Mouse (Mus musculus): ENCODE data around the gene Ggcx.
"Not testable (repeated sequence)": the region's sequence is repeated elsewhere in the genome, so short reads cannot be mapped to it uniquely, and the experiment has no call there.

Ggcx gene

DNA sequence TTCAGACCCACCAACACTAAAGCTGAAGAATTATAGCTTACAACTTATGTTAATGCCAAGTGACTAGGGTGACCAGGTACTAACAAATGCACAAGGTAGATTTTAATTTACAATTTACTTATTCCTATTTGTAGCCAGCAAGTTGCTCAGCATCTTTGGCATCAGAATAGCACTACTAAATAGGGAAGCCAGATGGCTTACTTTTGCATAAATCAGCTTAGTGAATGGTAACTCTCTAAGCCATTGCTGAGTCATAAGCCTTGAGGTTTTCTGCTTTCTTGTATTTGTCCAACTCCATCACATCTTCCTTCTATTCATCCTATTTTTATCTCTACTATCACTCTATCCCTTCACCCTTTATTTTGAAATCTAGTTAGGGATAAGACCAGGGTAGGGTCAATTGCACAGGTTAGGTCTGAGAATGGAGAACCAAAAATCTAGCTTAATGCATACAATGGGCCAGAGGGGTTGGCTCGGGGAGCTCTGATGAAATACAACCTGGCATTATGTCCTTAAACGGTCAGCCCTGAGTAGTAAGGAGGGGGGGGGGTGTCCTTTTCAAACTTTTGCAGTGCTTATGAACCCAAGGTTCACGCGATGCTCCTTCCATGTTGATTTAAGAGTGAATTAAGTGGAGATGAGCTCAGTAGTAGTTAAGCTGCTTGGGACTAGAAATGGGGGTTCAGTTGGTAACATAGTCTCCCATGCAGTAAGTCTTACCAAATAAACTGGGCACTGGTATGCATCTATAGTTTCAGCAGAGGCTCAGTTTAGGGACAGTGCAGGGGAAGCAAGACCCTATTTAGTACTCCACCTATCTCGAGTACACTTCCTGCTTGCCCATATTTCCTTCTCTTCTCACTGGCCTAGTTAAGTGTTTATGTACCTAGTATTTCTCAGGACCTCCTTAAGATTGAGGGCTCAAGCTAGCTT lies 17.1 kb downstream of the Ggcx start:
- DNase-seq = peak in 1 of 2 experiments; percentile 45

DNA sequence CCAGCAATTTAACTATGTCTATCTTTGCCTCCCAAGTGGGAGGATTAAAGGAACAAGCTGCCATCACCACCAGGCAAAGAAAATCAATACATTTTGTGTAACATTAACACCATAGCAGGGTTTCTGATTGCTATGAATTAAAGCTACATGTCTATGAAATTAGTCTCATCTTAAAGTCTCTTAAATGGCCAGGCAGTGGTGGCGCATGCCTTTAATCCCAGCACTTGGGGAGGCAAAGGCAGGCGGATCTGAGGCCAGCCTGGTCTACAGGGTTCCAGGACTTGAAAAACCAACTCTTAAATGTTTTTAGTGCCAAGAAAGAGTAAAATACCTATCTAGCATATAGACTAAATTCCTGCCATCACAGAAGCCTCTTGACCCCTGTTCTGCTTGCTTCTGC lies 18.0 kb downstream of the Ggcx start:
- no peak for DNase-seq

DNA sequence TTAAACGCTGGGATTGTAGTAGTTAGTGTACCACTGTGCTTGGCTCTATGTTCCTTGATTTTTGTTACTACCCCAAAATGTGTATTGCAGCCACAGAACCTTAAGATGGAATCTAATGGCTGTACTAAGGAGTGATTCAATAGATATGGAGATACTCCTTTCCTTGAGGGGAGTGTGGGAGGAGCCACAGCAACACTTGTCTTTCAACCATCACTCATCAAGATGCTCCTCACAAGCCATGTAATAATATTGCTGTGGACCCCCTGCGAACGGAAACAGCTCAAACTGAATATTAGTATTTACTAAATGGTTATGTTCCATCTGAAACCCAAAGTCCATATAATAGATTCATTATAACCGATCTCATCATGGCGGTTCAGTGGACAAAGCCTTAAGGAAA lies 24.1 kb downstream of the Ggcx start:
- no peak for DNase-seq

DNA sequence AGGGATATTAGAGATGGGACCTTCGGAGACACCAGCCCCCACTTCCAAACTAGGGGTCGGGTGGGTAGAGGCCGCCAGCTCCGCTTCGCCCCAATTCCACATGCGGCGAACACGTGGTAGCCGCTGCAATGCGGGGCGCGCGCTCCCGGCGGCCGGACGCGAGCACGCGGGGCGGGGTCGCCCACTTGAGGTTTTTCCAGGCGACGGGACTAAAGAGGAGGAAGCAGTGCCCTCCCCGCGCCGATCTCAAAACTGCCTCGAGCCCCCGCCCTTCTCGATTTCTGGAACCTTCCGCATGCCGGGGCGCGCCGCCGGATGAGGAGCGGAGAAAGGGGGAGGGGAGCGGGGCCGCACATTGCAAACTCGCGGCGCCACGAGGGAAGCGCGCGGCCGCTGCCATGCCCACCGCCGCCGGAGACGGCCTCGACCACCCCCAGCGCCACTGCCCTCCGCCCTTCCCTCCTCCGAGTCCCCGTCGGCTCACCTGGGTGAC lies 24.8 kb downstream of the Ggcx start:
- DNase-seq = peak; percentile 92 to 95

DNA sequence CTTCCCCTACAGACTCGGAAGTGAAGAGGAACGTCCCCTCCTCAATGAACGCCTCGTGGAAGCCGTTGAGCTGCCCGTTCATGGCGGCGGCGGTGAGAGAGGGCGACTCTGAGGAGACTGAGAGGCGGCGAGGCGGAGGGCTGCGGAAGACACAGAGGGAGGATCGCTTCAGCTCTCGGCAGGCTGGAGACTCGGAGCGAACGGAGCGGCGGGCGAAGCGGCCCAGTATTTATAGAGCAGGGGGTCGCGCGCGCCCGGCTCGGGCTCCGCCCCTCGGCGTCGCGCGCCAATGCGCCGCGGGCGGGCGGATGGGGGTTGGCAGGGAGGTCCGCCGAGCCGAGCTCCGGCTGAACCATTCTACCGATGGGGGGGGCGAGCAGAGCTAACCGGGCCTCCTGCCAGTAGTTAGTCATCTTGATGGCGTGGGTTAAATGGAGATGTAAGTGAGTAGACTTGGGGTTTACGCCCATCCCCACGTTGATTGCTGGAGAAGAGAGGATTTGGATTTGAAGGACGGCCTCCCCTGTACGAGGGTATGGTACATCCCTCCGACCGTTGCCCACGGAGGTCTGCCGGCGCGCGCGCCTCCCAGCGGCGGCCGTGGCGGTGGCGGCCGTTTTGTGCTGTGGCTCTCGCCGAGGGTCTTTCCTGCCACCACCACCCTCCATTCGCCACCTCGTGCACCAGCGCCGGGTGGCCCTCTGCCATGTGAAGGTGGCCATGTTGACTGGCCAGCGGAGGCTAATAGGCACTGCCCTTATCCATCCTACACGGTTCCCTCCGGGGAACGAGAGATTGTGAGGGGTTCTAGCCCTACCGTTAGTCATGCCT lies 25.5 kb downstream of the Ggcx start, which contains the start of gene Mat2a:
Mat2a (minus strand) TSS at position 204 of the 831 bp plus-strand sequence.
- DNase-seq = peak; percentile 90 to 95

DNA sequence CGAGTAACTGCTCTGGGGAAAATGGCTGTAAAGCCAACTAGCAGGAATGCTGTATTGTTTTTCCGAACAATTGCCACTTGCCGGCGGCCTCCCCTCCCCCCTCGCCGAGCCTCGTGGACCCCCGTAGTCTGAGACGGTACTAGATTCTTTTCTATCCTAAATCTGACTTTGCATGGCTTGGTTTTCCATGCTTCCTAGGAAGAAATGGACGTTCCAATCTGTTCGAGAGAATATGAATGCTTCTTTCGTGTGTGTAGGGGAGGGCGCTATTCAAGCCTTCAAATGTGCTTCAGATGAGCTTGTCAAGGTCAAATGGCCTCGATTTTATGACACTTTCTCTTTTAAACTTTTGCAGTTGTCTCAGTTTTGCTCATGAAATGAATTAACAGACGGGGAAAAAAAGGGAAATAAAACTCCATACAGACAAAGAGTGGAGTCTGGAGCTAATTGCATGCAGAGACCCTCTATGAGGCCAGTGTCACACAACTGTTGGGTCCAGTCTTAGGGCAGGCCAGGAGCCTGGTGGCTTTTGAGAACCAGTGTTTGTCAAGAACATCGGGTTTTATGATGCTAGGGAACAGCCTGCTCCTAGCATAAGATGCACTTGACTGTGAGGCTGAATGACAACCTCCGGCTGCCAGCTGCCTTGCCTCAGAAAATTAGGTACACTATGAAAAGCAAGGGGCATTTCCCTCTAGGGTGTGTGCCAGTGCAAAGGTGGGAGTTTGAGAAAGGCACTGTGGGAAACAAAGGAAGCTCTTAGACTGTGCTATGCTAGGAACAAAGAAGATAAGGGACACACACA lies 26.3 kb downstream of the Ggcx start:
- peak in 1 of 2 experiments; percentile 42 for DNase-seq

DNA sequence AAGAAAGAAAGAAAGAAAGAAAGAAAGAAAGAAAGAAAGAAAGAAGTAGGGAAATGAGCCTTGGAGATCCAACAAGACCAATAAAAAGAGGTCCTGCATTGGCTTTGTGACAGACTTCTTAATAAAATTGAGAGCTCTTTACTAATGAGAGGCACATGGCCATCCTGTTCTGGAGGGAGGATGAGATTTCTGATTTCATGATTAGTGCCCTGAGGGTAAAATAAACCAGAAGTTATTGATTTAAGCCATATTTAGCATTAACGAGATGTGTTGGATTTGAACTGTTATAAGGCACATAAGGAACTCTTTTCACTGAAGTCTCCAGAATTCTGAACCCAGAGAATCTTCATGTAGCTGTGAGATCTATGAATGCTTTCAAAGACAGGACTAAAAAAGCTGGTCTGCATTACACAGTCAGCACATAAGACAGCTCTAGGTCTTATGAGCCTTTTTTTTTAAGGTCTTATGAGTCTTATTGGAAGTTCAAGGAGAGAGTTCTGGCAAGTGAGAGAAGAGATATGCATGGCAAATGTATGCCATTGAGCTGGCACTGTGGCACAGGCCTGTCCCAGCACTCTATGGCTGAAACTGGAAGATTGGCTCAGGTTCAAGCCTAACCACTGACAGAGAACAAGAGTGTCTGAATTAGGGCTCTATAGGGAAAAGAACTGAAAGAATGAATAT lies 29.0 kb downstream of the Ggcx start:
- DNase-seq = peak in 1 of 2 experiments; percentile 14

DNA sequence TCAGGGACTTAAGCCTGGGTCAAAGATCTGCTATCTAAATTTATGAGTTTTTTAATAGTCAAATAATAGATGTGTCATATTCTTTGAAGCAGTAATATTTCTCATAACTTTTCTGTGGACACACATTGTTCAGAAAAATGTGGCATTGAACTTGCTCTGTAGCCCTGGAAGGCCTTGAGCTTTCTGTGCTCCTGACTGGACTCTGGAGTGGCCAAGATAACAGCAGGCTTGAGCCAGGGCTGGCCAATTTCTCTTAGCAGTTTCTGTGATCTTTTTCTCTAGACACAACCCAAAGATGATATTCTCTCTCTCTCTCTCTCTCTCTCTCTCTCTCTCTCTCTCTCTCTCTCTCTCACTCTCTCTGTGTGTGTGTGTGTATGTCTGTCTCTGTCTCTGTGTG lies 30.9 kb downstream of the Ggcx start:
- peak in 1 of 2 experiments; percentile 5 for DNase-seq

DNA sequence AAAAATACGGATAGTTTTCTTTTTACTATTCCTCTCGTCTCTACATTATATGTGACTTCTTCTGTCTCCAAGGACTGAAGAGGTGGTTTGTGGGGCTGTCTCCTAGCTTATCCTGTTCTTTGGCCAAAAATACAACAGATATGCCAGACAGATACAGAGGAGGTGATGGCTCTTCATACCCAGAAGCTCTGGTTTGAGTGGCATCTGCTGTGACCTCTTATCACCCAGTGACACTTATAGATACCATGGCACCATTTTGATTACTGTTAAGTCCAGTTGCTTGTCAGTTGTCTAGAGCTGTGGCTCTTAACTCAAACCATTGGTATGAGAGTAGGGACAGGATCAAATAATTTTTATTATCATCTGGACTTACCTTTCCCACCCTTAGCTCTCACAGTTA lies 33.4 kb downstream of the Ggcx start:
- DNase-seq = no peak

DNA sequence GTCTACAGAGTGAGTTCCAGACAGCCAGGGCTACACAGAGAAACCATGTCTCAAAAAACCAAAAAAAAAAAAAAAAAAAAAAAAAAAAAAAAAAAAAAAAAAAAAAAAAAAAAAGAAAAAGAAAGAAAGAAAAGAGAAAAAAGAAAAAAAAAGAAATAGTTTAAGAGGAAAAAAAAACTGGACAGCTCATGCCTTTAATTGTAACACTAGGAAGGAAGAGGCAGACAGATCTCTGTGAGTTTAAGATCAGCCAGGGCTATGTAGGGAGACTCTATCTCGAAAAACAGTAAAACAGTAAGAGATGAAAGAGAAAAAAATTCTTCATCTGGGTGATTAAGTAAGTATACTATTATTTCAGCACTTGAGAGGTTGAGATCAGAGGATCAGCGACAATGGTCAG lies 37.7 kb downstream of the Ggcx start:
- DNase-seq = not testable (repeated sequence)

DNA sequence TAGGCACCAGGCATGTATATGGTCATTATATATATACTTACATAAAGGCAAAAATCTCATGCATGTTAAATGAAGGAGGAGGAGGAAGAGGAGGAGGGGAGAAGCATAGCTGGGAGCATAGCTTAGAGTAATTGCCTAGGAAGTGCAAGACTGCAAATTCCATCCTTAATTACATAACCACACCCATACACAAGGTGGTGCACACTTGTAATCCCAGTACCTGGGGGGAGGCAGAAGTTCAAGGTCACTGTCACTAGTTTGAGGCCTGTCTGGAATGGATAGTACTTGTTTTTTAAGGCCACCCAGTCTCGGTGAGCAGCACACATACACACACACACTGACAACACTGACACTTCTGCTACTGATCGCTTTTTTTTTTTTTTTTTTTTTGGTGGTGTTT lies 38.2 kb downstream of the Ggcx start:
- no peak for DNase-seq

DNA sequence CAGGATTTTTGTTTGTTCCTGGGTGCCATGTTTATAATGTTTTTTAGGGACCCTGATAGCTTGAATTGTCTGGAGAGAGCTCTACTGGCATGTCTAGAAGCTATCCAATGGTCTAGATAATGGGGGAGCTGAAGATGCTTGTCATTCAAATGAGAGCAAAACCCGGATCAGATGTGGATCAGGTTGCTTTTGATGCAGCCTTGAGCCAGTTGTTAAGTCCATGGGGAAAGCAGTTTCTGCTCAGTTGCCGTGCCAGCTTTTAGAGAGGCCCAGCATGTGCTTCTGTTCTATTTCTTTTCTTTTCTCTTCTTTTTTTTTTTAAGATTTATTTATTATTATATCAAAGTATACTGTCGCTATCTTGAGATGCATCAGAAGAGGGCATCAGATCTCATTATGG lies 39.5 kb downstream of the Ggcx start:
- no peak for DNase-seq

DNA sequence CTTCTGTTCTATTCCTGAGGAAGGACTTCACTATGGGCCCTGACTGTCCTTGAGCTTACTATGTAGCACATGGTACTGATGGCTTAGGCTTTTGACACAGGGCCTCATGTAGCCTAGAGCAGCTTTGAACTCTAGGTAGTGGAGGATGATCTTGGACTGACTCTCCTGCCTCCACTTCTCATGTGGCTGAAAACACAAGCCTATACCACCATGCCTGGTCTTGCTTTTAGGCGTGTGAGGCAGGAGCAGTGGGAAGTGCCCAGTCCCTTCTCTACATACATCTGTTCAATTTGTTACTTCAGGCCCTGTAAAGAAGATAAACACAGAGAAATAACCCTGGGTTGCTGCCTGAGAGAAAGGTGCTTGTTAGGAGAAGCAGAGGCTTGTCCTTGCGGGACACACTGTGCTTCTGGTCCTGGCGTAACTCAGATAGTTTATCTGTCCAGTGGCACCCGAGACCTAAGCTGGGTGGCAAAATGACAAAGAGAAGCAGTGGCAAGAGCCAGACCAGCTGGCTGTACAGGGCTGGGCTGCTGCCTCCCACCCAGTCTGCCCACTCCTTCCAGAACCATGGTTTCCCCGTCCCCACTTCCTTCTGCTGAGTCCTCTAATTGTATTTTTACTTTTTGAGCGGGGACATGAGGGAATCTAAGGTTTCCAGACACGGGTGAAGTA lies 40.1 kb downstream of the Ggcx start:
- DNase-seq = no peak

DNA sequence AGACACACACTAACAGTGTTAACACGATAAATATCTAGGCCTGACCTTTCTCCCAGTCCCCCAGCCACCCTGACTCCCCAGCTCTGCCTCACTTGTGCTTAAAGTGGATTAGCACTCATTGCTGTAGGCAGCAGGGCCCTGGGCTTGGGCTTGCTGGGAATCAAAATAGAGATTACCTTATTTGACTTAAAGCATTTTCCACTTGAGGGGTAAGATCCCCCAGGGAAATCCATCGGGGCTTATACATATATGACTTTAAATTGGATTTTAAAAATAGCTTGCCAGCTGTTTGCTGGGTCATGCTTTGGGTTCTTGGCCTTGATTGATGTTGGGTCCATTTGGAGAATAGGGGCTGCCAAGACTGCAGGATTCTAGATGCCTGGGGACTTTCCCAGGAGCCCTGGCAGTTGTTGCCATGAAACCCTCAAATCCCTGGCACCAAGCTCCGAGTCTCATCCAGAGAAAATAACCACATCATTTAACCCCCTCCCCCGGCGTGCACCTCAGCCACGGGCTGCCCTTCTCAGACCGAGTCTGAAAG lies 40.8 kb downstream of the Ggcx start:
- no peak for DNase-seq

DNA sequence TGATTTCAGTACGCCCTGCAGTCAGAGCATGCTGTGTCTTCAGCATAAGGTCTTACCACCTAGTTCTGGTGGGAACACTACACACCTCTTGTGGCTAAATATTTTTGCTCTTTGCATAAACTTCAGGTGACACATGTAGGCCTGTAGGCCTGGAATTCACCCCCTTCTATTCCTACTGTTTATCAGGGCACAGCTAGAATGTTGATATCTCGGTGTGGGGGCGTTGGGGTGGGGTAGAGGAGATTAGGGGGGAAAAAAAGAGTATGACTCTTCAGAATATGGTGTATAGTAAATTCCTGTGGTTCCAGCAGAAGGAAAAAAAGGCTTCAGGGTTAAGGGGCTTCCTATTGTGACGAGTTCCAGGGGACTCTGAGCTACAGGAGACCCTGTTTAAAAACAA lies 42.5 kb downstream of the Ggcx start:
- DNase-seq = no peak

DNA sequence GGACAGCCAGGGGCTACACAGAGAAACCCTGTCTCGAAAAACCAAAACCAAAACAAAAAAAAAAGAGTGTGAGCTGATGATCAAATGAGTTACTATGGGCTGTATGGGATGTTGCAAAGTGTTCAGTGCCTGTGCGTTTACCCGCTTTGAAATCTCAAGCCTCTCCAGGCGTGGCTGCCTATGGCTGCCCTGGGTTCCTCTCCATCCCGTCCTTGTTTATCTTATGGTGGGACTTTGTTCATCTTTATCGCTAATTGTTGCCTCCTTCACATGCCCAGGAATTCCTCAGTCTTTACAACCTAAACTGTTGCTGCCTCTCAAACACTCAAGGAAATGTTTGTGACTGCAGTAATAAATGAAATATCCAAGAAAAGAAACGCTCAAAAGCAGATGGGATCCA lies 44.3 kb downstream of the Ggcx start:
- no peak for DNase-seq

DNA sequence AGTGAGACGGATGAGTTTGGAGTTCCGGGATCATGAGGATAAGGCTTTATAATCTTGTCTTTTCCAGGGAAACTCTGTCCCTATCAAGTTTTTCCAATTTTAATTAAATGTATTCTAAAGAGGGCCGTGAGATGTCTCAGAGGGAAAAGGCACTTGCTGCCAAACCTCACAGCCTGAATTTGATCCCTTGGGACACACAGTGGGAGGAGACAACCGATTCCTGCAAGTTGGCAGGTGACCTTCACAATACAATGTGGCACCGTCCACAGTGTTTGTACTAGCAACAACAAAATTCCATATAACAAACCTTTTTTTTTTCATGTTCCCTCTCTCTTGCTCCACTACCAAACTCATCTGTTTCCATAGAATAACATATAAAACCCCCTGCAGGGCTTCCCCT lies 44.8 kb downstream of the Ggcx start:
- DNase-seq = no peak

DNA sequence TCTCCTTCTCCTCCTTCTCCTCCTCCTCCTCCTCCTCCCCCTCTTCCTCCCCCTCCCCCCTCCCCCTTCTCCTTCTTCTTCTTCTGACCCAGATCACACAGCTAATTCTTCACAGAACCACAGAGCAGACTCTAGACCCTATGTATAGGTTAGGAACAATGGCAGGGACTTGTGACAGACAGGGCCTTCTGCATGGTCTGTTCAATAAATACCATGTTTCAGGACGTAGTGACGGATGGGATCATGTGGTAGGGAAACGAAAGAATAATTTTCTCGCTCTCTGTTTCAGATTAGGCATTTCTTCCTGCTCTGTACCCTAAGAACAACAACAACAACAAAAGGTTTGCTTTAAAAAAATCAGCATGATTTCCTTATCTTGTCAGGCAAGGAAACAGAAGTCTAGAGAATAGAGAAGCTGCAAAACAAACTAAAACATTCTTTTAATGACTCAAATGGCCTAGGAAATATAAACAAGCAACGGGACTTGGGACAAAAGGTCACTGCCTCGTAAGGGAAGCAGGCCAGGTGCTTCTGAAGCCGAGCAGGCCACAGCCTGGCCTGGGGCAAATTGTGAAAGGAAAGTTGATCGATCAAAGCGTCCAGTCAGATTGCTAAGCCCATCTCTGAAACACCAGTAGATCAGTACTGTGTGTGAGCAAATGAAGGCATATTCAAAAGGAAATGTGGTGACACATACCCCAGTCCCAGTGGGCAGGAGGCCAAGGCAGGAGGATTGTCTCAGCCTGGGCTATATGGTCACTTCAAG lies 46.1 kb downstream of the Ggcx start:
- DNase-seq = peak; percentile 44 to 54

DNA sequence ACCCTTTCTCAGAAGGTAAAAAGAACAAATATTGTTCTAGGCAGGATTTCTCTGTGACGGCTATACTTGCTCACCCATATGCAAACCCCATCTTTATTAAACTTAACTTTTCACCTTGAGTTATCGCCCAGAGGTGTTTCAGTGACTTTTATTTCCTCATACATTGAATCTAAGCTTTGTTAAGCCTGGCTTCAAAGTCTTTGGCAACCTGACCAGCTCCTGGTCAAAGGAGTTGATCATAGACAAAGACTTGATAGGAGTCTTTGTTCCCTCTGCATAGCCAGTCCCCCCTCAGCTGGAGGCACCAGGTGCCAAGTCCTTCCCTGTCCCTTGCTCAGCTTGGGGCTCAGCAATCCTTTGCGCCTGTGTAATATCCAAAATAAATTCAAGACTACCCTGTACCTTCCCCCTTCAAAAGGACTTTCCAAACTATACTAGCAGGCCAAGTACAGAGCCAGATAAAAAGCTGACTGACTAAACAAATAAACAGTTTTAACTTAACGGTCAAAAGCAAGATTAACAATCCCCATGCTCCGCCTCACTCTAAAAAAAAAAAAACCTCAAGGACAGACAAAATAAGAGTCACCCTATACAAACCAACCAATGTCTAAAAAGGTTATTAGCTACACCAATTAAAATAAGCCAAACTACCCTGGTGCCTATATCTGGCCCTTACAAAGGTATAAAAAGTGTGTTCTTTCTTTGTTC lies 48.6 kb downstream of the Ggcx start:
- not testable (repeated sequence) for DNase-seq

Measured in kidney, postnatal 25 days (tissue).